ENCODE assay signal across 26 mouse cellular contexts in genomic region chr6:91476541-91476940, GRCm38 (mm10). TPM values are rescaled to one million over a fixed set of nuclear protein-coding genes. Genes with fewer than 3 reads are reported as not detected.
DNase-seq lines count a peak whose midpoint lies in the region; ATAC-seq and TF ChIP-seq lines count a peak whose summit lies in the region.
"Had no signal": no experiment of that assay in that cellular context is flagged by ENCODE, and none has a peak within 500 bp of the region (broad histone marks: within the 10 kb centered on the region; RNA-seq: fewer than 3 reads in every experiment).

No protein-coding gene starts in this region.

- no peaks in the 10 kb centered on the region for H3K27me3 ChIP-seq in megakaryocyte, embryonic 14.5 days (replicated peaks)
- H3K27me3 ChIP-seq: forebrain, embryonic 13.5 days; heart, embryonic 12.5 days; Patski had no signal

- ATAC-seq in megakaryocyte, adult 5-6 weeks (ENCODE audit: poor library complexity, severe bottlenecking): no peak
- ATAC-seq: forebrain, embryonic 13.5 days; intestine, embryonic 16.5 days; Patski had no signal

- peaks cover 68% of the 10 kb centered on the region for H3K36me3 ChIP-seq in megakaryocyte, embryonic 14.5 days (replicated peaks; ENCODE audit: low read length)

- no peak for DNase-seq in gastrocnemius, adult 2 months
- DNase-seq in gastrocnemius, postnatal 14 days: no peak
- peak; percentile 60 for DNase-seq in Muller cell, postnatal 12 days (ENCODE audit: inconsistent ontology term)
- no peak for DNase-seq in thymus, postnatal 0 days (ENCODE audit: low spot score)
- no peak for DNase-seq in thymus, postnatal 36 days
- DNase-seq: adrenal gland, postnatal 25 days; cerebellum, adult 2 months; cerebellum, postnatal 14 days; gastrocnemius, postnatal 36 days; heart, adult 2 months; heart, postnatal 10 days; kidney, adult 8-10 months; kidney, postnatal 14 days; layer of hippocampus, adult 9-11 months; liver; lung, adult 2 months; lung, postnatal 10 days; thymus, postnatal 4 days had no signal

- no peak for TF ChIP-seq CTCF in gastrocnemius, adult 2 months (IDR thresholded peaks at IDR 0.05)

- no peaks in the 10 kb centered on the region for H3K9me3 ChIP-seq in megakaryocyte, embryonic 14.5 days
- H3K9me3 ChIP-seq: forebrain, embryonic 13.5 days; G1E; heart, embryonic 12.5 days had no signal

- H3K27ac ChIP-seq in gastrocnemius, adult 2 months: peak overlapping the region; percentile 55
- H3K27ac ChIP-seq: forebrain, embryonic 13.5 days; heart, adult 2 months; liver, embryonic 14.5 days had no signal

- intact Hi-C loops in gastrocnemius, adult 2 months (cut with DNase I): no loop called here
- intact Hi-C loops in gastrocnemius, postnatal 14 days (cut with DNase I; ENCODE audit: low total_unique reads): no loop called here

- H3K4me3 ChIP-seq in gastrocnemius, adult 2 months: no peak overlapping the region
- H3K4me3 ChIP-seq in megakaryocyte, embryonic 14.5 days (replicated peaks): peak overlapping the region; percentile 54
- H3K4me3 ChIP-seq: forebrain, embryonic 13.5 days; heart, adult 2 months; heart, embryonic 12.5 days had no signal

- H3K4me1 ChIP-seq in megakaryocyte, embryonic 14.5 days: peaks cover 55% of the 10 kb centered on the region

RNA-seq across cellular contexts. Expression of gene Tmem43, which starts 3.0 kb away (rescaled TPM):
- total RNA-seq in gastrocnemius, adult 2 months (2021): 10 to 100 TPM; 21.0 to 25.3 TPM
- 10 to 100 TPM; 37.5 to 41.7 TPM for total RNA-seq in gastrocnemius, postnatal 14 days (2021)
- 1.5 and 3.9 TPM in 2 replicates for polyA plus RNA-seq in megakaryocyte, embryonic 14.5 days (2012; ENCODE audit: insufficient read depth, low replicate concordance)
- total RNA-seq in megakaryocyte, adult 5-6 weeks (2015): 62.2 and 66.7 TPM in 2 replicates
- 87.3 and 104 TPM in 2 replicates for total RNA-seq in megakaryocyte, adult 5-6 weeks (2017)
- 44.3 and 44.5 TPM in 2 replicates for polyA plus RNA-seq in thymus, postnatal 0 days (2015; fragmentation: Nextera tagmentation; extraction: Ambion mirVana)

RNA-seq across cellular contexts. Expression of gene Chchd4, which starts 3.2 kb away (rescaled TPM):
- 10 to 100 TPM in 1 of 2 experiments, 1 to 10 TPM in 1; 8.0 to 10.2 TPM for total RNA-seq in gastrocnemius, adult 2 months (2021)
- 1 to 10 TPM; 8.0 to 8.7 TPM for total RNA-seq in gastrocnemius, postnatal 14 days (2021)
- polyA plus RNA-seq in megakaryocyte, embryonic 14.5 days (2012; ENCODE audit: insufficient read depth, low replicate concordance): 0.79 and 6.6 TPM in 2 replicates
- 6.2 and 7.3 TPM in 2 replicates for total RNA-seq in megakaryocyte, adult 5-6 weeks (2015)
- total RNA-seq in megakaryocyte, adult 5-6 weeks (2017): 6.1 and 7.1 TPM in 2 replicates
- polyA plus RNA-seq in thymus, postnatal 0 days (2015; fragmentation: Nextera tagmentation; extraction: Ambion mirVana): 21.6 and 23.7 TPM in 2 replicates

RNA-seq across cellular contexts. Expression of gene Xpc, which starts 39.1 kb away (rescaled TPM):
- total RNA-seq in gastrocnemius, adult 2 months (2021): 1 to 10 TPM; 7.6 to 8.3 TPM
- total RNA-seq in gastrocnemius, postnatal 14 days (2021): 1 to 10 TPM; 6.8 to 7.2 TPM
- polyA plus RNA-seq in megakaryocyte, embryonic 14.5 days (2012; ENCODE audit: insufficient read depth, low replicate concordance): 0.45 and 3.5 TPM in 2 replicates
- total RNA-seq in megakaryocyte, adult 5-6 weeks (2015): 9.6 and 11.6 TPM in 2 replicates
- total RNA-seq in megakaryocyte, adult 5-6 weeks (2017): 36.8 and 41.5 TPM in 2 replicates
- 26.4 and 27.5 TPM in 2 replicates for polyA plus RNA-seq in thymus, postnatal 0 days (2015; fragmentation: Nextera tagmentation; extraction: Ambion mirVana)

RNA-seq across cellular contexts. Expression of gene Lsm3, which starts 39.2 kb away (rescaled TPM):
- total RNA-seq in gastrocnemius, adult 2 months (2021): 10 to 100 TPM; 22.7 to 37.0 TPM
- 10 to 100 TPM; 37.0 to 41.9 TPM for total RNA-seq in gastrocnemius, postnatal 14 days (2021)
- 10.3 TPM in 1 of 2 replicates, not detected in the other for polyA plus RNA-seq in megakaryocyte, embryonic 14.5 days (2012; ENCODE audit: insufficient read depth, low replicate concordance)
- total RNA-seq in megakaryocyte, adult 5-6 weeks (2015): 84.7 and 89.8 TPM in 2 replicates
- total RNA-seq in megakaryocyte, adult 5-6 weeks (2017): 196 and 288 TPM in 2 replicates
- 327 and 351 TPM in 2 replicates for polyA plus RNA-seq in thymus, postnatal 0 days (2015; fragmentation: Nextera tagmentation; extraction: Ambion mirVana)
